Mouse (Mus musculus) embryonic facial prominence, embryonic 15.5 days (tissue): ENCODE data around the gene Smurf2. TPM values are rescaled to one million over a fixed set of nuclear protein-coding genes. Genes with fewer than 3 reads are reported as not detected.

Source experiments
- ATAC-seq: fragments of 200-750 bp; cut with Nextera tagmentation; 2 replicates; pipeline ENCODE4 v1.8.0; 2017; ENCODE audit warnings: low read depth, moderate TSS enrichment; ENCODE audit not compliant: insufficient number of reproducible peaks, low FRiP score, low TSS enrichment
- H3K27ac ChIP-seq: fragments of 300-500 bp; sonication (generic); replicated peaks from 2 replicates; pipeline ENCODE4 v1.5.1; 2015; ENCODE audit warnings: mild to moderate bottlenecking, inconsistent platforms
- H3K27me3 ChIP-seq: fragments of 300-500 bp; sonication (generic); 2 replicates; pipeline ENCODE4 v1.6.1; 2015; ENCODE audit warnings: inconsistent platforms
- H3K36me3 ChIP-seq: fragments of 300-500 bp; sonication (generic); 2 replicates; pipeline ENCODE4 v1.6.1; 2015; ENCODE audit warnings: mild to moderate bottlenecking, inconsistent platforms
- H3K4me1 ChIP-seq: fragments of 300-500 bp; sonication (generic); 2 replicates; pipeline ENCODE4 v1.6.1; 2015; ENCODE audit warnings: inconsistent platforms
- H3K4me2 ChIP-seq: fragments of 300-500 bp; sonication (generic); replicated peaks from 2 replicates; pipeline ENCODE4 v1.6.1; 2015; ENCODE audit warnings: mild to moderate bottlenecking, inconsistent platforms
- H3K4me3 ChIP-seq: fragments of 300-500 bp; sonication (generic); replicated peaks from 2 replicates; pipeline ENCODE4 v1.5.1; 2015; ENCODE audit warnings: mild to moderate bottlenecking, inconsistent platforms
- H3K9ac ChIP-seq: fragments of 300-500 bp; sonication (generic); 2 replicates; pipeline ENCODE4 v1.6.1; 2015; ENCODE audit warnings: inconsistent platforms
- H3K9me3 ChIP-seq: fragments of 300-500 bp; sonication (generic); replicated peaks from 2 replicates; pipeline ENCODE4 v1.6.1; 2016; ENCODE audit warnings: inconsistent platforms
- WGBS: fragments of 180-500 bp; shearing (Covaris S2); methylation state at CpG from one replicate; pipeline ENCODE4 v1.1.7; 2015; 5-methylcytosine and 5-hydroxymethylcytosine counted together
- polyA plus RNA-seq: library from polyadenylated mRNA; unstranded; fragments of >200 nt; fragmentation: Nextera tagmentation; extraction: Ambion mirVana; gene quantifications from 2 replicates; pipeline ENCODE4 v1.2.1, GENCODE M21; 2015

Gene Smurf2
- polyA plus RNA-seq, 1 experiment from 2014 or later: 13.2 TPM

- Histone ChIP-seq H3K9me3 (no peaks in the 10 kb centered on the region), H3K27ac (no peak overlapping the region), H3K36me3 (no peaks in the 10 kb centered on the region), H3K4me2 (no peak overlapping the region), H3K9ac (no peak overlapping the region), H3K27me3 (no peaks in the 10 kb centered on the region), H3K4me1 (peaks cover 7% of the 10 kb centered on the region; the same call in 1 of the 2 replicates), H3K4me3 (no peak overlapping the region)
- ATAC-seq: no peak
- 49% methylated on average over 9 of the region's 9 CpGs for WGBS
Observed at GRCm38 (mm10) chr11:106954116-106954515, 33.6 kb upstream of the Smurf2 start.

GRCm38 (mm10) chr11:106937306-106937705 is 16.8 kb upstream of the Smurf2 start:
- no peaks in the 10 kb centered on the region for H3K9me3 ChIP-seq
- no peak overlapping the region for H3K9ac ChIP-seq
- WGBS: 69% methylated on average over 5 of the region's 5 CpGs
- H3K27ac ChIP-seq: no peak overlapping the region
- no peak overlapping the region for H3K4me2 ChIP-seq
- ATAC-seq: no peak
- no peak overlapping the region for H3K4me3 ChIP-seq
- 0 out of 2 replicates have a peak, but pooled peaks cover 4% of the 10 kb centered on the region for H3K4me1 ChIP-seq
- H3K36me3 ChIP-seq: no peaks in the 10 kb centered on the region
- no peaks in the 10 kb centered on the region for H3K27me3 ChIP-seq

GRCm38 (mm10) chr11:106930366-106930765 is 9.9 kb upstream of the Smurf2 start:
- Histone ChIP-seq H3K9me3 (no peaks in the 10 kb centered on the region), H3K27me3 (no peaks in the 10 kb centered on the region), H3K27ac (peak overlapping the region; percentile 39; the same call in 1 of the 2 replicates), H3K4me2 (no peak overlapping the region), H3K4me1 (peaks cover 7% of the 10 kb centered on the region), H3K4me3 (no peak overlapping the region), H3K36me3 (no peaks in the 10 kb centered on the region), H3K9ac (no peak overlapping the region)
- no peak for ATAC-seq
- WGBS: 33% methylated on average over 9 of the region's 9 CpGs

- 64% methylated on average over 2 of the region's 2 CpGs for WGBS
- no peak overlapping the region for H3K4me2 ChIP-seq
- no peak overlapping the region for H3K27ac ChIP-seq
- no peaks in the 10 kb centered on the region for H3K27me3 ChIP-seq
- ATAC-seq: no peak
- H3K4me1 ChIP-seq: peaks cover 7% of the 10 kb centered on the region
- no peaks in the 10 kb centered on the region for H3K9me3 ChIP-seq
- H3K9ac ChIP-seq: no peak overlapping the region
- H3K36me3 ChIP-seq: no peaks in the 10 kb centered on the region
- H3K4me3 ChIP-seq: no peak overlapping the region
Observed at GRCm38 (mm10) chr11:106928935-106929334, 8.4 kb upstream of the Smurf2 start.

- ATAC-seq: no peak
- H3K9me3 ChIP-seq: no peaks in the 10 kb centered on the region
- no peaks in the 10 kb centered on the region for H3K27me3 ChIP-seq
- no peaks in the 10 kb centered on the region for H3K36me3 ChIP-seq
- no peak overlapping the region for H3K9ac ChIP-seq
- no peak overlapping the region for H3K4me3 ChIP-seq
- H3K27ac ChIP-seq: no peak overlapping the region
- peaks cover 3% of the 10 kb centered on the region for H3K4me1 ChIP-seq
- WGBS: 89% methylated on average over 5 of the region's 5 CpGs
- H3K4me2 ChIP-seq: no peak overlapping the region
Observed at GRCm38 (mm10) chr11:106927950-106928349, 7.4 kb upstream of the Smurf2 start.

GRCm38 (mm10) chr11:106927226-106927625 is 6.7 kb upstream of the Smurf2 start:
- WGBS: 98% methylated on average over 5 of the region's 5 CpGs
- Histone ChIP-seq H3K9ac (no peak overlapping the region), H3K36me3 (no peaks in the 10 kb centered on the region), H3K27me3 (no peaks in the 10 kb centered on the region), H3K4me1 (peaks cover 3% of the 10 kb centered on the region), H3K4me2 (no peak overlapping the region), H3K27ac (no peak overlapping the region), H3K4me3 (no peak overlapping the region), H3K9me3 (no peaks in the 10 kb centered on the region)
- no peak for ATAC-seq

- H3K27ac ChIP-seq: no peak overlapping the region
- no peak overlapping the region for H3K4me3 ChIP-seq
- H3K9me3 ChIP-seq: no peaks in the 10 kb centered on the region
- H3K4me1 ChIP-seq: peaks cover 3% of the 10 kb centered on the region
- H3K9ac ChIP-seq: no peak overlapping the region
- H3K27me3 ChIP-seq: no peaks in the 10 kb centered on the region
- ATAC-seq: no peak
- WGBS: 76% methylated on average over 4 of the region's 4 CpGs
- H3K4me2 ChIP-seq: no peak overlapping the region
- H3K36me3 ChIP-seq: no peaks in the 10 kb centered on the region
Observed at GRCm38 (mm10) chr11:106926732-106927131, 6.2 kb upstream of the Smurf2 start.

- peak; percentile 81 for ATAC-seq
- WGBS: under 1% methylated on average over 51 of the region's 87 CpGs
- Histone ChIP-seq H3K4me1 (peaks cover 20% of the 10 kb centered on the region), H3K27ac (peak overlapping the region; percentile 97), H3K36me3 (no peaks in the 10 kb centered on the region), H3K9ac (peak overlapping the region; percentile 93), H3K4me3 (peak overlapping the region; percentile 88), H3K27me3 (no peaks in the 10 kb centered on the region), H3K9me3 (no peaks in the 10 kb centered on the region), H3K4me2 (peak overlapping the region; percentile 60)
Observed at GRCm38 (mm10) chr11:106919612-106920550, 634 bp downstream of the Smurf2 start.

GRCm38 (mm10) chr11:106918901-106919300 is 1.6 kb downstream of the Smurf2 start:
- Histone ChIP-seq H3K9me3 (no peaks in the 10 kb centered on the region), H3K4me3 (peak overlapping the region; percentile 88), H3K9ac (peak overlapping the region; percentile 93), H3K4me2 (peak overlapping the region; percentile 60), H3K27me3 (no peaks in the 10 kb centered on the region), H3K36me3 (no peaks in the 10 kb centered on the region), H3K27ac (0 out of 2 replicates have a peak overlapping the region, but pooled peaks have one; percentile 7), H3K4me1 (peaks cover 20% of the 10 kb centered on the region)
- WGBS: 17% methylated on average over 8 of the region's 8 CpGs
- ATAC-seq: no peak

- Histone ChIP-seq H3K4me1 (0 out of 2 replicates have a peak, but pooled peaks cover 2% of the 10 kb centered on the region), H3K27me3 (no peaks in the 10 kb centered on the region), H3K4me2 (no peak overlapping the region), H3K9ac (no peak overlapping the region), H3K4me3 (no peak overlapping the region), H3K27ac (no peak overlapping the region), H3K36me3 (no peaks in the 10 kb centered on the region), H3K9me3 (no peaks in the 10 kb centered on the region)
- ATAC-seq: no peak
Observed at GRCm38 (mm10) chr11:106911257-106911656, 9.3 kb downstream of the Smurf2 start.

- Histone ChIP-seq H3K4me1 (0 out of 2 replicates have a peak, but pooled peaks cover 2% of the 10 kb centered on the region), H3K9ac (no peak overlapping the region), H3K4me3 (no peak overlapping the region), H3K36me3 (no peaks in the 10 kb centered on the region), H3K4me2 (no peak overlapping the region), H3K9me3 (no peaks in the 10 kb centered on the region), H3K27ac (no peak overlapping the region), H3K27me3 (no peaks in the 10 kb centered on the region)
- no peak for ATAC-seq
Observed at GRCm38 (mm10) chr11:106908016-106908415, 12.5 kb downstream of the Smurf2 start.
